Mouse (Mus musculus) CH12.LX (cell line): ENCODE measurements at regions not wholly inside any gene's neighbourhood (a gene's known extent, or its start where the extent isn't known, plus 50 kb on each side); places are given as distances from the start of the nearest gene placed in this dataset.

ENCODE experiments used
- DNase-seq: peaks from one replicate; pipeline ENCODE4 v3.0.0-alpha.2; 2013; ENCODE audit errors: extremely low read depth
- H3K27ac ChIP-seq: 2 replicates; pipeline ENCODE4 v1.5.1; 2012; ENCODE audit warnings: low read depth, mild to moderate bottlenecking, control low read depth, moderate library complexity; ENCODE audit not compliant: insufficient read depth
- H3K27me3 ChIP-seq: replicated peaks from 2 replicates; pipeline ENCODE3; 2012; ENCODE audit warnings: inconsistent platforms
- H3K36me3 ChIP-seq, 2 experiments: replicated peaks in 1 of 2; 2 replicates each; pipeline versions ENCODE3 to v1.6.1; 2012; ENCODE audit warnings: inconsistent platforms in 1 of 2, low read length in 1 of 2, mild to moderate bottlenecking in 1 of 2, mixed read lengths in 1 of 2, moderate library complexity in 1 of 2; ENCODE audit not compliant: control insufficient read depth in 1 of 2, insufficient read depth in 1 of 2
- H3K4me1 ChIP-seq, 2 experiments: 2 replicates each; pipeline ENCODE4 v1.6.1; 2012; ENCODE audit warnings: inconsistent platforms in 1 of 2, moderate library complexity in 1 of 2; ENCODE audit not compliant: insufficient read depth in 2 of 2, control insufficient read depth in 1 of 2
- H3K4me2 ChIP-seq: 2 replicates; pipeline ENCODE4 v1.6.1; 2012; ENCODE audit warnings: low read depth, mild to moderate bottlenecking, control low read depth; ENCODE audit not compliant: poor library complexity, insufficient read depth, severe bottlenecking
- H3K4me3 ChIP-seq, 3 experiments: fragments of 150-350 bp in 1 of 3; sonication (generic) in 1 of 3; replicated peaks in 1 of 3; 2 replicates each; pipeline versions ENCODE3 to v1.5.1; 2011 to 2012; ENCODE audit warnings: low read depth in 2 of 3, low read length in 2 of 3, mild to moderate bottlenecking in 2 of 3, moderate library complexity in 2 of 3, control low read depth in 1 of 3, improper control_type of control experiment in 1 of 3, inconsistent platforms in 1 of 3, mixed read lengths in 1 of 3; ENCODE audit not compliant: poor library complexity in 1 of 3
- H3K79me2 ChIP-seq: replicated peaks from 2 replicates; pipeline ENCODE4 v1.6.1; 2012; ENCODE audit warnings: mild to moderate bottlenecking, moderate library complexity; ENCODE audit not compliant: control insufficient read depth, poor library complexity, insufficient read depth, severe bottlenecking; ENCODE audit errors: extremely low read depth
- H3K9ac ChIP-seq: 2 replicates; pipeline ENCODE4 v1.6.1; 2012; ENCODE audit warnings: low read depth, mild to moderate bottlenecking, control low read depth, moderate library complexity; ENCODE audit not compliant: insufficient read depth
- H3K9me3 ChIP-seq: replicated peaks from 2 replicates; pipeline ENCODE3; 2012; ENCODE audit warnings: low read length, inconsistent platforms, mixed read lengths
- BHLHE40 ChIP-seq: IDR thresholded peaks from 2 replicates; pipeline ENCODE4 v1.6.1; 2011; ENCODE audit warnings: mild to moderate bottlenecking, low read depth, low read length, improper control_type of control experiment
- CHD1 ChIP-seq: IDR thresholded peaks from 2 replicates; pipeline ENCODE4 v1.6.1; 2012; ENCODE audit warnings: low read depth, low read length, improper control_type of control experiment, inconsistent platforms
- E2F4 ChIP-seq: IDR thresholded peaks from 2 replicates; pipeline ENCODE4 v1.6.1; 2011; ENCODE audit warnings: low read depth, low read length, improper control_type of control experiment; ENCODE audit not compliant: insufficient replicate concordance
- ELF1 ChIP-seq: IDR thresholded peaks from 2 replicates; pipeline ENCODE4 v1.6.1; 2014; ENCODE audit warnings: low read depth, mild to moderate bottlenecking, inconsistent platforms, low read length, improper control_type of control experiment
- EP300 ChIP-seq: IDR thresholded peaks from 2 replicates; pipeline ENCODE4 v1.6.1; 2011; ENCODE audit warnings: low read length, improper control_type of control experiment
- IRF4 ChIP-seq: IDR thresholded peaks from 2 replicates; pipeline ENCODE4 v1.6.1; 2014; ENCODE audit warnings: low read depth, mild to moderate bottlenecking, inconsistent platforms, low read length, improper control_type of control experiment
- JUN ChIP-seq: IDR thresholded peaks from 2 replicates; pipeline ENCODE4 v1.6.1; 2011; ENCODE audit warnings: low read depth, mild to moderate bottlenecking, low read length, improper control_type of control experiment, moderate library complexity; ENCODE audit not compliant: insufficient read depth
- JUND ChIP-seq: conservative IDR thresholded peaks from 2 replicates; pipeline ENCODE4 v1.6.1; 2011; ENCODE audit warnings: low read depth, low read length, improper control_type of control experiment
- MAFK ChIP-seq: IDR thresholded peaks from 2 replicates; pipeline ENCODE4 v1.6.1; 2011; ENCODE audit warnings: low read length, improper control_type of control experiment; ENCODE audit not compliant: insufficient replicate concordance
- MAX ChIP-seq: IDR thresholded peaks from 2 replicates; pipeline ENCODE4 v1.6.1; 2011; ENCODE audit warnings: low read length, improper control_type of control experiment
- MAZ ChIP-seq: IDR thresholded peaks from 2 replicates; pipeline ENCODE4 v1.6.1; 2012; ENCODE audit warnings: low read depth, mild to moderate bottlenecking, inconsistent platforms, low read length, improper control_type of control experiment, moderate library complexity
- MEF2A ChIP-seq: IDR thresholded peaks from 2 replicates; pipeline ENCODE4 v1.6.1; 2014; ENCODE audit warnings: low read depth, mild to moderate bottlenecking, inconsistent platforms, low read length, improper control_type of control experiment, borderline replicate concordance
- MYC ChIP-seq: IDR thresholded peaks from 2 replicates; pipeline ENCODE4 v1.6.1; 2011; ENCODE audit warnings: low read depth, mild to moderate bottlenecking, improper control_type of control experiment, low read length
- NRF1 ChIP-seq: IDR thresholded peaks from 2 replicates; pipeline ENCODE4 v1.6.1; 2014; ENCODE audit warnings: low read depth, mild to moderate bottlenecking, inconsistent platforms, low read length, improper control_type of control experiment, moderate library complexity
- POLR2A ChIP-seq: IDR thresholded peaks from 2 replicates; pipeline ENCODE4 v1.6.1; 2011; ENCODE audit warnings: low read depth, mild to moderate bottlenecking, improper control_type of control experiment, low read length
- RAD21 ChIP-seq: IDR thresholded peaks from 2 replicates; pipeline ENCODE4 v1.6.1; 2011; ENCODE audit warnings: low read depth, mild to moderate bottlenecking, low read length, improper control_type of control experiment, moderate library complexity
- RCOR1 ChIP-seq: conservative IDR thresholded peaks from 2 replicates; pipeline ENCODE4 v1.6.1; 2012; ENCODE audit warnings: low read depth, mild to moderate bottlenecking, inconsistent platforms, low read length, improper control_type of control experiment
- SIN3A ChIP-seq: IDR thresholded peaks from 2 replicates; pipeline ENCODE4 v1.6.1; 2012; ENCODE audit warnings: low read length, improper control_type of control experiment, inconsistent platforms
- SMC3 ChIP-seq: IDR thresholded peaks from 2 replicates; pipeline ENCODE4 v1.6.1; 2011; ENCODE audit warnings: low read depth, low read length, improper control_type of control experiment
- TBP ChIP-seq: conservative IDR thresholded peaks from 2 replicates; pipeline ENCODE4 v1.6.1; 2011; ENCODE audit warnings: low read depth, low read length, improper control_type of control experiment
- TCF12 ChIP-seq: IDR thresholded peaks from 2 replicates; pipeline ENCODE4 v1.6.1; 2014; ENCODE audit warnings: low read depth, mild to moderate bottlenecking, inconsistent platforms, low read length, improper control_type of control experiment
- UBTF ChIP-seq: IDR thresholded peaks from 2 replicates; pipeline ENCODE4 v1.6.1; 2012; ENCODE audit warnings: low read depth, mild to moderate bottlenecking, inconsistent platforms, low read length, improper control_type of control experiment, moderate library complexity
- USF1 ChIP-seq: IDR thresholded peaks from 2 replicates; pipeline ENCODE4 v1.6.1; 2014; ENCODE audit warnings: low read depth, mild to moderate bottlenecking, inconsistent platforms, low read length, improper control_type of control experiment
- ZKSCAN1 ChIP-seq: IDR thresholded peaks from 2 replicates; pipeline ENCODE4 v1.6.1; 2012; ENCODE audit warnings: low read depth, inconsistent platforms, low read length, improper control_type of control experiment, borderline replicate concordance
- ZMIZ1 ChIP-seq: IDR thresholded peaks from 2 replicates; pipeline ENCODE4 v1.6.1; 2012; ENCODE audit warnings: low read depth, mild to moderate bottlenecking, inconsistent platforms, low read length, improper control_type of control experiment
- ZNF384 ChIP-seq: IDR thresholded peaks from 2 replicates; pipeline ENCODE4 v1.6.1; 2012; ENCODE audit warnings: low read depth, low read length, improper control_type of control experiment, inconsistent platforms
- dilution Hi-C: fragments of 300-500 bp; cut with MboI; formaldehyde crosslinking; loops from 2 replicates; pipeline ENCODE4 v1.14.3; 2020; ENCODE audit warnings: low sequenced_read_pairs; ENCODE audit not compliant: extremely low pct_unique_long_range_greater_than_20kb, extremely low pct_ligation_motif_present
- in situ Hi-C: fragments of 300-500 bp; cut with MboI; formaldehyde crosslinking; loops from 3 replicates; pipeline ENCODE4 v1.14.3; 2019; ENCODE audit warnings: low sequenced_read_pairs, low pct_ligation_motif_present, low pct_unique_long_range_greater_than_20kb, mixed read lengths

- no peak for DNase-seq
- H3K27me3 ChIP-seq: no peaks in the 10 kb centered on the region
- H3K4me2 ChIP-seq: peak overlapping the region; percentile 22; the same call in 1 of the 2 replicates
- no peaks in the 10 kb centered on the region for H3K9me3 ChIP-seq
- no peaks in the 10 kb centered on the region for H3K79me2 ChIP-seq
- no peaks in the 10 kb centered on the region for H3K36me3 ChIP-seq
- TF ChIP-seq MAZ: no peak
- TF ChIP-seq JUND: no peak
- no peak for TF ChIP-seq USF1
- no peak for TF ChIP-seq SMC3
- TF ChIP-seq MYC: no peak
- no peak for TF ChIP-seq POLR2A
- TF ChIP-seq CHD1: no peak
- no peak for TF ChIP-seq TCF12
- no peak for TF ChIP-seq JUN
- TF ChIP-seq NRF1: no peak
- TF ChIP-seq UBTF: no peak
- TF ChIP-seq IRF4: no peak
- no peak for TF ChIP-seq ZMIZ1
- TF ChIP-seq RCOR1: no peak
- no peak overlapping the region for H3K27ac ChIP-seq
- in situ Hi-C loops (no loop called here), dilution Hi-C loops (no loop called here)
- H3K4me3 ChIP-seq: no peak overlapping the region
- H3K9ac ChIP-seq: 0 out of 2 replicates have a peak overlapping the region, but pooled peaks have one; percentile 26
- H3K4me1 ChIP-seq: peaks cover 7 to 25% of the 10 kb centered on the region in 2 experiments; a peak in 3 of 4 replicates
These were observed 714.3 kb upstream of the Cited2 start for GRCm38 (mm10) chr10:17008683-17009082.

- in situ Hi-C loops: no loop called here
These were observed 713.0 kb upstream of the Cited2 start for GRCm38 (mm10) chr10:17010047-17010446.

More at GRCm38 (mm10) chr10:17010047-17010446, 713.0 kb upstream of the Cited2 start:
- no peak overlapping the region for H3K27ac ChIP-seq
- H3K4me3 ChIP-seq: no peak overlapping the region
- no peak for DNase-seq
- H3K9ac ChIP-seq: no peak overlapping the region
- H3K79me2 ChIP-seq: no peaks in the 10 kb centered on the region
- no peaks in the 10 kb centered on the region for H3K36me3 ChIP-seq
- H3K27me3 ChIP-seq: no peaks in the 10 kb centered on the region
- dilution Hi-C loops: no loop called here
- TF ChIP-seq E2F4: no peak
- no peak for TF ChIP-seq MAFK
- no peak for TF ChIP-seq JUN
- TF ChIP-seq MEF2A: no peak
- TF ChIP-seq MAX: no peak
- TF ChIP-seq USF1: no peak
- no peak for TF ChIP-seq ZNF384
- TF ChIP-seq ELF1: no peak
- TF ChIP-seq RCOR1: no peak
- no peak for TF ChIP-seq UBTF
- no peak for TF ChIP-seq TBP
- no peak for TF ChIP-seq RAD21
- TF ChIP-seq BHLHE40: no peak
- TF ChIP-seq ZKSCAN1: no peak
- no peak for TF ChIP-seq SIN3A
- no peak for TF ChIP-seq EP300
- TF ChIP-seq MYC: no peak
- TF ChIP-seq NRF1: no peak
- peaks cover 10 to 30% of the 10 kb centered on the region in 2 experiments; a peak in 3 of 4 replicates for H3K4me1 ChIP-seq
- no peak overlapping the region for H3K4me2 ChIP-seq
- no peaks in the 10 kb centered on the region for H3K9me3 ChIP-seq
